Mouse (Mus musculus) lung, postnatal 0 days (tissue): ENCODE measurements around the gene Nrsn1. TPM values are rescaled to one million over a fixed set of nuclear protein-coding genes. Genes with fewer than 3 reads are reported as not detected.

Source experiments
- ATAC-seq: fragments of 200-750 bp; cut with Nextera tagmentation; 2 replicates; pipeline ENCODE4 v1.8.0; 2017; ENCODE audit warnings: moderate library complexity
- DNase-seq: peaks from one replicate; pipeline ENCODE4 v3.0.0-alpha.2; 2016; ENCODE audit warnings: low spot score
- H3K27ac ChIP-seq: fragments of 300-500 bp; sonication (generic); 2 replicates; pipeline ENCODE4 v1.5.1; 2014; ENCODE audit warnings: antibody characterized with exemption, mild to moderate bottlenecking, low read length, mixed read lengths
- H3K27me3 ChIP-seq: fragments of 300-500 bp; sonication (generic); replicated peaks from 2 replicates; pipeline ENCODE4 v1.6.1; 2014; ENCODE audit warnings: low read length, mixed read lengths; ENCODE audit not compliant: insufficient read depth
- H3K36me3 ChIP-seq: fragments of 300-500 bp; sonication (generic); 2 replicates; pipeline ENCODE4 v1.6.1; 2014; ENCODE audit warnings: low read length, mixed read lengths; ENCODE audit not compliant: insufficient read depth
- H3K4me1 ChIP-seq: fragments of 300-500 bp; sonication (generic); 2 replicates; pipeline ENCODE4 v1.6.1; 2014; ENCODE audit warnings: antibody characterized with exemption, low read depth, low read length, mixed read lengths; ENCODE audit not compliant: insufficient read depth
- H3K4me2 ChIP-seq: fragments of 300-500 bp; sonication (generic); replicated peaks from 2 replicates; pipeline ENCODE4 v1.6.1; 2014; ENCODE audit warnings: low read depth, mild to moderate bottlenecking, low read length, moderate library complexity, mixed read lengths
- H3K4me3 ChIP-seq: fragments of 300-500 bp; sonication (generic); 2 replicates; pipeline ENCODE4 v1.5.1; 2014; ENCODE audit warnings: low read depth, low read length
- H3K9ac ChIP-seq: fragments of 300-500 bp; sonication (generic); replicated peaks from 2 replicates; pipeline ENCODE4 v1.6.1; 2014; ENCODE audit warnings: low read depth, mild to moderate bottlenecking
- H3K9me3 ChIP-seq: fragments of 300-500 bp; sonication (generic); 2 replicates; pipeline ENCODE4 v1.6.1; 2016; ENCODE audit warnings: low read length, mixed read lengths
- CTCF ChIP-seq: IDR thresholded peaks from 2 replicates; pipeline ENCODE4 v1.5.1; 2016; ENCODE audit warnings: antibody characterized with exemption, mild to moderate bottlenecking
- EP300 ChIP-seq: IDR thresholded peaks from 2 replicates; pipeline ENCODE4 v1.6.1; 2016; ENCODE audit warnings: antibody characterized with exemption, mild to moderate bottlenecking, control low read depth
- WGBS: fragments of 180-500 bp; shearing (Covaris S2); extraction: QIAGEN DNeasy Blood & Tissue Kit; methylation state at CpG from one replicate; pipeline ENCODE4 v1.1.7; 2014; 5-methylcytosine and 5-hydroxymethylcytosine counted together
- polyA plus RNA-seq: library from polyadenylated mRNA; unstranded; fragments of >200 nt; fragmentation: Nextera tagmentation; extraction: Ambion mirVana; gene quantifications from 2 replicates; pipeline ENCODE4 v1.2.1, GENCODE M21; 2015

Gene Nrsn1
- polyA plus RNA-seq, 1 experiment from 2014 or later: 0.17 TPM

GRCm38 (mm10) chr13:25269569-25270268 is 583 bp downstream of the Nrsn1 start:
- no peaks in the 10 kb centered on the region for H3K36me3 ChIP-seq
- no peaks in the 10 kb centered on the region for H3K27me3 ChIP-seq
- ATAC-seq: peak; percentile 49; the same call in 1 of the 2 replicates
- H3K9ac ChIP-seq: no peak overlapping the region
- peak overlapping the region; percentile 45 for H3K4me2 ChIP-seq
- DNase-seq: peak; percentile 7
- H3K4me1 ChIP-seq: no peaks in the 10 kb centered on the region
- 4% methylated on average over 36 of the region's 42 CpGs for WGBS
- TF ChIP-seq CTCF: no peak
- no peak for TF ChIP-seq EP300
- no peak overlapping the region for H3K4me3 ChIP-seq
- no peaks in the 10 kb centered on the region for H3K9me3 ChIP-seq
- no peak overlapping the region for H3K27ac ChIP-seq

GRCm38 (mm10) chr13:25269039-25269438 is 1.3 kb downstream of the Nrsn1 start:
- ATAC-seq: peak; percentile 40; the same call in 1 of the 2 replicates
- TF ChIP-seq CTCF (no peak), EP300 (no peak)
- 9% methylated on average over 2 of the region's 2 CpGs for WGBS

GRCm38 (mm10) chr13:25262748-25263147 is 7.6 kb downstream of the Nrsn1 start:
- H3K36me3 ChIP-seq: no peaks in the 10 kb centered on the region
- no peaks in the 10 kb centered on the region for H3K4me1 ChIP-seq
- WGBS: 81% methylated on average over 4 of the region's 4 CpGs
- H3K27ac ChIP-seq: no peak overlapping the region
- no peak overlapping the region for H3K4me3 ChIP-seq
- no peak for TF ChIP-seq CTCF
- TF ChIP-seq EP300: no peak
- no peaks in the 10 kb centered on the region for H3K9me3 ChIP-seq
- H3K27me3 ChIP-seq: no peaks in the 10 kb centered on the region
- DNase-seq (no peak), ATAC-seq (no peak)
- H3K9ac ChIP-seq: no peak overlapping the region
- H3K4me2 ChIP-seq: no peak overlapping the region

More at GRCm38 (mm10) chr13:25269039-25269438, 1.3 kb downstream of the Nrsn1 start:
- no peaks in the 10 kb centered on the region for H3K4me1 ChIP-seq
- no peak overlapping the region for H3K4me2 ChIP-seq
- no peaks in the 10 kb centered on the region for H3K36me3 ChIP-seq
- no peaks in the 10 kb centered on the region for H3K9me3 ChIP-seq
- H3K9ac ChIP-seq: no peak overlapping the region
- peak; percentile 70 for DNase-seq
- H3K4me3 ChIP-seq: no peak overlapping the region
- H3K27ac ChIP-seq: no peak overlapping the region
- no peaks in the 10 kb centered on the region for H3K27me3 ChIP-seq

- ATAC-seq (no peak), DNase-seq (no peak)
- Histone ChIP-seq H3K4me1 (no peaks in the 10 kb centered on the region), H3K27ac (no peak overlapping the region), H3K27me3 (no peaks in the 10 kb centered on the region), H3K9me3 (no peaks in the 10 kb centered on the region), H3K36me3 (no peaks in the 10 kb centered on the region), H3K4me3 (no peak overlapping the region), H3K4me2 (no peak overlapping the region), H3K9ac (no peak overlapping the region)
- TF ChIP-seq EP300: no peak
- no peak for TF ChIP-seq CTCF
- 76% methylated on average over 6 of the region's 6 CpGs for WGBS
Observed at GRCm38 (mm10) chr13:25257608-25258007, 12.7 kb downstream of the Nrsn1 start.

GRCm38 (mm10) chr13:25254478-25255263 is 15.6 kb downstream of the Nrsn1 start:
- H3K27me3 ChIP-seq: no peaks in the 10 kb centered on the region
- no peaks in the 10 kb centered on the region for H3K36me3 ChIP-seq
- ATAC-seq (no peak), DNase-seq (no peak)
- WGBS: 66% methylated on average over 9 of the region's 9 CpGs
- no peak overlapping the region for H3K4me3 ChIP-seq
- H3K9me3 ChIP-seq: no peaks in the 10 kb centered on the region
- H3K4me1 ChIP-seq: no peaks in the 10 kb centered on the region
- TF ChIP-seq EP300 (no peak), CTCF (no peak)
- H3K27ac ChIP-seq: no peak overlapping the region
- H3K9ac ChIP-seq: no peak overlapping the region
- no peak overlapping the region for H3K4me2 ChIP-seq

- H3K27ac ChIP-seq: no peak overlapping the region
- no peaks in the 10 kb centered on the region for H3K4me1 ChIP-seq
- WGBS: 90% methylated on average over 1 of the region's 1 CpGs
- no peak overlapping the region for H3K9ac ChIP-seq
- no peaks in the 10 kb centered on the region for H3K36me3 ChIP-seq
- H3K4me2 ChIP-seq: no peak overlapping the region
- H3K27me3 ChIP-seq: no peaks in the 10 kb centered on the region
- H3K9me3 ChIP-seq: no peaks in the 10 kb centered on the region
- no peak overlapping the region for H3K4me3 ChIP-seq
- TF ChIP-seq CTCF (no peak), EP300 (no peak)
- no peak for DNase-seq
- no peak for ATAC-seq
Observed at GRCm38 (mm10) chr13:25251893-25252292, 18.4 kb downstream of the Nrsn1 start.
